Mouse (Mus musculus): Measurements from ENCODE around the gene Matk. TPM values are rescaled to one million over a fixed set of nuclear protein-coding genes. Genes with fewer than 3 reads are reported as not detected.
"Not testable (repeated sequence)": the region's sequence is repeated elsewhere in the genome, so short reads cannot be mapped to it uniquely, and the experiment has no call there.

Matk gene
- 3.7 and 4.2 TPM in 2 replicates for polyA plus RNA-seq (2016; fragmentation: Nextera tagmentation; extraction: Ambion mirVana)

- H3K4me1 ChIP-seq, result peaks cover 34% of the 10 kb centered on the region
- H3K36me3 ChIP-seq, result no peaks in the 10 kb centered on the region; the same call in 1 of the 2 replicates
- H3K27me3 ChIP-seq (ENCODE audit: low read depth, poor library complexity, severe bottlenecking), result peaks cover 99% of the 10 kb centered on the region
- WGBS, result 12% methylated on average over 43 of the region's 44 CpGs
- H3K27ac ChIP-seq (replicated peaks), result peak within 1 kb of the TSS; percentile 40; the same call in 1 of the 2 replicates
- no peaks in the 10 kb centered on the region for H3K9me3 ChIP-seq (replicated peaks)
- DNase-seq (ENCODE audit: low spot score), result peak; percentile 68
- H3K4me3 ChIP-seq, result peak within 1 kb of the TSS; percentile 40
These were observed at the start of gene Matk for GRCm38 (mm10) chr10:81252424-81253419. Gene Matk (plus strand): TSS chr10:81252935.

DNA sequence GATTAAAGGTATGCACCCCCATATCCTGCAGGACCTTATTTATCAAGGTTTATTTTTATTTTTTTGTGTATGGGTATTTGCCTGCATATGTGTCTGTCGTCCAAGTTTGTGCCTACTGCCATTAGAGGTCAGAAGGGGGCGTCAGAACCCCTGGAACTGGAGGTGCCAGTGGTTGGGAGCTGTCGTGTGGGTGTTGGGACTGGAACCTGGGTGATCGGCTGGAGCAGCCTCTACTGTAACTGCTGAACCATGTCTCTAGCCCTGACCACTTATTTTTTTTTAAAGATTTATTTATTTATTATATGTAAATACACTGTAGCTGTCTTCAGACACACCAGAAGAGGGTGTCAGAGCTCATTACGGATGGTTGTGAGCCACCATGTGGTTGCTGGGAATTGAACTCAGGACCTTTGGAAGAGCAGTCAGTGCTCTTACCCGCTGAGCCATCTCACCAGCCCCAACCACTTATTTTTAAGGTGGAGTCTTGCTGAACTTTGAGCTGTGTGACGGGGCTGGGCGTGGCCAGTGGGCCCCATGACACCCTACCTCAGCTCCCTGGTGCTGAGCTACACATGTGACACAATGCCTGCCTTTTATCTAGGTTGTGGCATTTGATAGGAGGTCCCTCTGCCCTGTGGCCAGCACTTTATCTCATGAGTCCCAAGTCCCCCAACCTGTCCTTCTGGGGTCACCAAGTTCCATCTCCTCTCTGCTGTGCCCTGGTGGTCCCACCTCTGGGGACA lies 49.6 kb upstream of the Matk start:
- H3K4me1 ChIP-seq, result peaks cover 4% of the 10 kb centered on the region; the same call in 1 of the 2 replicates
- 74% methylated on average over 8 of the region's 8 CpGs for WGBS

GRCm38 (mm10) chr10:81204137-81204536 lies 48.6 kb upstream of the Matk start:
- H3K27ac ChIP-seq (replicated peaks), result no peak overlapping the region
- no peaks in the 10 kb centered on the region for H3K9me3 ChIP-seq (replicated peaks)
- no peak overlapping the region for H3K4me3 ChIP-seq
- H3K4me1 ChIP-seq, result peaks cover 4% of the 10 kb centered on the region; the same call in 1 of the 2 replicates
- 72% methylated on average over 4 of the region's 4 CpGs for WGBS
- H3K27me3 ChIP-seq (ENCODE audit: low read depth, poor library complexity, severe bottlenecking), result peaks cover 13% of the 10 kb centered on the region
- H3K36me3 ChIP-seq, result peaks cover 9% of the 10 kb centered on the region; the same call in 1 of the 2 replicates
- DNase-seq (ENCODE audit: low spot score), result no peak

More for the DNA sequence above, 49.6 kb upstream of the Matk start:
- no peaks in the 10 kb centered on the region for H3K9me3 ChIP-seq (replicated peaks)
- H3K4me3 ChIP-seq, result no peak overlapping the region
- peaks cover 5% of the 10 kb centered on the region; the same call in 1 of the 2 replicates for H3K36me3 ChIP-seq
- peaks cover 18% of the 10 kb centered on the region; the same call in 1 of the 2 replicates for H3K27me3 ChIP-seq (ENCODE audit: low read depth, poor library complexity, severe bottlenecking)
- no peak for DNase-seq (ENCODE audit: low spot score)
- no peak overlapping the region for H3K27ac ChIP-seq (replicated peaks)

- Histone ChIP-seq H3K36me3 (peaks cover 65% of the 10 kb centered on the region), H3K9me3 (replicated peaks) (peaks cover 10% of the 10 kb centered on the region; the same call in 1 of the 2 replicates), H3K27me3 (ENCODE audit: low read depth, poor library complexity, severe bottlenecking) (no peaks in the 10 kb centered on the region; the same call in 1 of the 2 replicates), H3K4me3 (no peak overlapping the region), H3K4me1 (no peaks in the 10 kb centered on the region), H3K27ac (replicated peaks) (no peak overlapping the region)
- no peak for DNase-seq (ENCODE audit: low spot score)
- WGBS, result 92% methylated on average over 5 of the region's 5 CpGs
These were observed 42.6 kb upstream of the Matk start for GRCm38 (mm10) chr10:81210154-81210553.

- no peak overlapping the region for H3K4me3 ChIP-seq
- H3K9me3 ChIP-seq (replicated peaks), result no peaks in the 10 kb centered on the region; the same call in 1 of the 2 replicates
- H3K36me3 ChIP-seq, result peaks cover 43% of the 10 kb centered on the region
- H3K4me1 ChIP-seq, result no peaks in the 10 kb centered on the region
- H3K27me3 ChIP-seq (ENCODE audit: low read depth, poor library complexity, severe bottlenecking), result no peaks in the 10 kb centered on the region
- no peak for DNase-seq (ENCODE audit: low spot score)
- WGBS, result 94% methylated on average over 6 of the region's 6 CpGs
- no peak overlapping the region for H3K27ac ChIP-seq (replicated peaks)
These were observed 36.5 kb upstream of the Matk start for GRCm38 (mm10) chr10:81216260-81216659.

DNA sequence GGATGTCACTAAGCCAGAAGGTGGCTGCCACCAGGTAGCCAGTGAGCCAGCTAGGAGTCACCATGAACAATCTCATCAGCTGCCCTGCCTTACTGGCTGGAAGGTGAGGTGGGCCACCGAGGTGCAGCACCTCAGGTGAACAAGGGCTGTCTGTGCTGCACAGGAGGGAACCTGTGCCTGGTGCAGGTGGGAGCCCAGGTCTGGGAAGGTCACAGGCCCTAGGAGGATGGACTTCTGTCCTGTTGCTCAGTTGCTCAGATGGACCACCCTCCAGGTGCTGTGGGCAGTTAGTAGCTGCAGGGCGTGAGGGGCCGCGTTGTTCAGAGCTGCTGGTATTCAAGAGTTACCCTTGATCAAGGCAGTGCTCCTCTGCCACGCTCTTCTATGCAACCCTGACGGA lies 35.9 kb upstream of the Matk start:
- Histone ChIP-seq H3K27me3 (ENCODE audit: low read depth, poor library complexity, severe bottlenecking) (no peaks in the 10 kb centered on the region), H3K4me3 (no peak overlapping the region), H3K9me3 (replicated peaks) (no peaks in the 10 kb centered on the region; the same call in 1 of the 2 replicates), H3K4me1 (no peaks in the 10 kb centered on the region), H3K36me3 (peaks cover 44% of the 10 kb centered on the region), H3K27ac (replicated peaks) (no peak overlapping the region)
- WGBS, result 88% methylated on average over 6 of the region's 6 CpGs
- DNase-seq (ENCODE audit: low spot score), result no peak

DNA sequence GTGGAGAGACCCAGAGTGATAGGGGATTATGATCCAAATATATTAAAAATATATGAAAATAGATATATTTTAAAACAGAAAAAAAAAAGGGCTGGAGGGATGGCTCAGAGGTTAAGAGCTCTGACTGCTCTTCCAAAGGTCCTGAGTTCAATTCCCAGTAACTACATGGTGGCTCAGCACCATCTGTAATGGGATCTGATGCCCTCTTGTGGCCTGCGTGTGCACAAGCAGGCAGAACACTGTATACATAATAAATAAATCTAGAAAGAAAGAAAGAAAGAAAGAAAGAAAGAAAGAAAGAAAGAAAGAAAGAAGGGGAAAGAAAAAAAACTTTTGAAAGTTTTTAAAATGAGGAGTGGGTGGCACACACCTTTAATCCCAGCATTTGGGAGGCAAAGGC lies 35.5 kb upstream of the Matk start:
- H3K36me3 ChIP-seq, result peaks cover 42% of the 10 kb centered on the region
- not testable (repeated sequence) for H3K4me3 ChIP-seq; H3K9me3 ChIP-seq (replicated peaks); H3K4me1 ChIP-seq; DNase-seq (ENCODE audit: low spot score); H3K27me3 ChIP-seq (ENCODE audit: low read depth, poor library complexity, severe bottlenecking); H3K27ac ChIP-seq (replicated peaks)
- WGBS, result 24% methylated on average over 1 of the region's 1 CpGs

GRCm38 (mm10) chr10:81217964-81218363 lies 34.8 kb upstream of the Matk start:
- Histone ChIP-seq H3K4me1 (no peaks in the 10 kb centered on the region), H3K27me3 (ENCODE audit: low read depth, poor library complexity, severe bottlenecking) (no peaks in the 10 kb centered on the region), H3K27ac (replicated peaks) (no peak overlapping the region), H3K4me3 (no peak overlapping the region), H3K9me3 (replicated peaks) (no peaks in the 10 kb centered on the region), H3K36me3 (peaks cover 35% of the 10 kb centered on the region)
- peak; percentile 47 for DNase-seq (ENCODE audit: low spot score)
- WGBS, result 44% methylated on average over 7 of the region's 7 CpGs

GRCm38 (mm10) chr10:81221402-81222015 lies 31.2 kb upstream of the Matk start:
- no peak overlapping the region for H3K27ac ChIP-seq (replicated peaks)
- DNase-seq (ENCODE audit: low spot score), result no peak
- H3K36me3 ChIP-seq, result peaks cover 22% of the 10 kb centered on the region; the same call in 1 of the 2 replicates
- no peaks in the 10 kb centered on the region for H3K4me1 ChIP-seq
- no peaks in the 10 kb centered on the region for H3K9me3 ChIP-seq (replicated peaks)
- no peak overlapping the region for H3K4me3 ChIP-seq
- H3K27me3 ChIP-seq (ENCODE audit: low read depth, poor library complexity, severe bottlenecking), result no peaks in the 10 kb centered on the region
- WGBS, result 90% methylated on average over 5 of the region's 5 CpGs

GRCm38 (mm10) chr10:81223731-81224130 lies 29.0 kb upstream of the Matk start:
- H3K27me3 ChIP-seq (ENCODE audit: low read depth, poor library complexity, severe bottlenecking); DNase-seq (ENCODE audit: low spot score); H3K4me1 ChIP-seq; H3K27ac ChIP-seq (replicated peaks); H3K4me3 ChIP-seq; H3K9me3 ChIP-seq (replicated peaks): not testable (repeated sequence)
- peaks cover 14% of the 10 kb centered on the region; the same call in 1 of the 2 replicates for H3K36me3 ChIP-seq
- WGBS, result 79% methylated on average over 2 of the region's 2 CpGs

DNA sequence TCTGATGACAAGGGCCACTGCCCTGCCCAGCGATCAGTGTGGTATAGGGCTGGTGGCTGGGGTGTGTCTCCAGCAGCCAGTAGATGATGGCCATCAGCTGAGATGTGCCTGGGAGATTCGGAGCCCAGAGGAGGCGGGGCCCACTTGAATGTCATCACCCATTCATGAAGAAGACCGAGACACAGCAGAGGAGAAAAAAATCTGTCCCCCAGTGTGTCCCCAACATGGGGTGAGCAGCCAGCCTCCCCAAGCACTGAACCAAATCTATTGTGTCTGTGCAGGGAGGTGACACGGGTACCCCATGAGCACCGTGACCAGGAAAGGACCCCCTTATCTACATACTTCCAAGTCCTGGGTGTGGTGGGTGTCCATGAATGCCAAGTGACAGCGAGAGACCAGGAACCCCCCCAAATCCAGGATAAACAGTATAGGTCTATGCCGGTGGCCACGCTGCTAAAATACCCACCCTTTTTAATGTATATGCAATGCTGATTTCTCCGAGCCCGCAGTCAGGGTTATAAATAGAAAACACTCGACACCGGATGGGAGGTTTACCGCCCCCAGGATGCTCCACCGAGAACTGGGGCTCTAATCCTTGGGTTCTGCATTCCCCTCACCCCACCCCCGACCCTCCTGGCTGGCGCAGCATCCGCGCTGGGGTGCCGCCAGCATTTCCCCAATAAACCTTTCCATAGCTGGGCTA lies 22.8 kb upstream of the Matk start:
- Histone ChIP-seq H3K4me3 (peak overlapping the region; percentile 65), H3K27me3 (ENCODE audit: low read depth, poor library complexity, severe bottlenecking) (peaks cover 42% of the 10 kb centered on the region), H3K27ac (replicated peaks) (peak overlapping the region; percentile 86), H3K36me3 (no peaks in the 10 kb centered on the region), H3K9me3 (replicated peaks) (no peaks in the 10 kb centered on the region), H3K4me1 (peaks cover 37% of the 10 kb centered on the region)
- 13% methylated on average over 20 of the region's 20 CpGs for WGBS
- DNase-seq (ENCODE audit: low spot score), result no peak
